Mouse (Mus musculus): Measurements from ENCODE around the gene Bbox1. TPM values are rescaled to one million over a fixed set of nuclear protein-coding genes. Genes with fewer than 3 reads are reported as not detected.

Bbox1 gene
- polyA plus RNA-seq, 1 experiment from 2014 or later, result 0.93 TPM

GRCm38 (mm10) chr2:110314074-110314473 lies 286 bp downstream of the Bbox1 start:
- Histone ChIP-seq H3K36me3 (no peaks in the 10 kb centered on the region), H3K4me2 (no peak overlapping the region), H3K27me3 (no peaks in the 10 kb centered on the region), H3K27ac (no peak overlapping the region; the same call in 1 of the 2 replicates), H3K9ac (no peak overlapping the region), H3K4me3 (no peak overlapping the region), H3K4me1 (peaks cover 7% of the 10 kb centered on the region), H3K9me3 (no peaks in the 10 kb centered on the region)
- WGBS, result 89% methylated on average over 5 of the region's 5 CpGs
- no peak for ATAC-seq (ENCODE audit: insufficient number of reproducible peaks, insufficient read depth, low FRiP score, low TSS enrichment, low read depth)

DNA sequence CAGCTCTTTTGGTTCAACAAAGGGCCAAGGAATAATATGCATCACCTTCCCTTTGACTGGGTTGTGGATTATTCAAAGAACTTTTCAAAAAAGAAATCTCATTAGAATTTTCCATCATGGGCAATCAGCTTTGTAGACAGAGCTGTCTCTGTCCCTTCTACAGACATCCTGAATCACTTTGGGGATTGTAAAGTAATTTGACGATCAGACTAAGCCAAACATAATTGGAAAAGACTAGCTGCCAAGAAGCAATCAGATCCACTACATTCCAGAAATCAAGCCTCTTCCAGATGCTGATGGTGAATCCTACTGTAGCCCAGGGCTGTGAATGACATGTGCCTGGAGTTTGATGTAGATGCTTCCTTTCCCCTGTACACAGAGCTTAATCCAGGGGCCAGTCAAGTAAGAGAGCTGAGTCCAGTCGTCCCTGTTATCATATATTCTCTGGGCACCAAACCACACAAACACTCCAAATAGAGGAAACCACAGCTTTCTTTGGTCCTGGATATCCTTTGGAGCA lies 995 bp downstream of the Bbox1 start:
- Histone ChIP-seq H3K9me3 (no peaks in the 10 kb centered on the region), H3K4me3 (no peak overlapping the region), H3K27ac (peak overlapping the region; percentile 62), H3K4me2 (no peak overlapping the region), H3K4me1 (peaks cover 7% of the 10 kb centered on the region), H3K36me3 (no peaks in the 10 kb centered on the region), H3K9ac (no peak overlapping the region), H3K27me3 (no peaks in the 10 kb centered on the region)
- WGBS, result 31% methylated on average over 2 of the region's 2 CpGs
- no peak for ATAC-seq (ENCODE audit: insufficient number of reproducible peaks, insufficient read depth, low FRiP score, low TSS enrichment, low read depth)

GRCm38 (mm10) chr2:110305358-110306283 lies 8.7 kb downstream of the Bbox1 start:
- H3K27ac ChIP-seq, result no peak overlapping the region; the same call in 1 of the 2 replicates
- H3K4me1 ChIP-seq, result peaks cover 23% of the 10 kb centered on the region
- H3K36me3 ChIP-seq, result no peaks in the 10 kb centered on the region
- ATAC-seq (ENCODE audit: insufficient number of reproducible peaks, insufficient read depth, low FRiP score, low TSS enrichment, low read depth), result no peak
- no peaks in the 10 kb centered on the region for H3K9me3 ChIP-seq
- H3K4me3 ChIP-seq, result no peak overlapping the region
- 62% methylated on average over 12 of the region's 12 CpGs for WGBS
- no peak overlapping the region for H3K9ac ChIP-seq
- no peaks in the 10 kb centered on the region for H3K27me3 ChIP-seq
- H3K4me2 ChIP-seq, result no peak overlapping the region

- no peaks in the 10 kb centered on the region for H3K9me3 ChIP-seq
- no peaks in the 10 kb centered on the region for H3K27me3 ChIP-seq
- no peak overlapping the region for H3K27ac ChIP-seq
- H3K4me2 ChIP-seq, result no peak overlapping the region
- no peaks in the 10 kb centered on the region for H3K36me3 ChIP-seq
- H3K9ac ChIP-seq, result no peak overlapping the region
- WGBS, result 38% methylated on average over 2 of the region's 2 CpGs
- no peak overlapping the region for H3K4me3 ChIP-seq
- peaks cover 23% of the 10 kb centered on the region for H3K4me1 ChIP-seq
- ATAC-seq (ENCODE audit: insufficient number of reproducible peaks, insufficient read depth, low FRiP score, low TSS enrichment, low read depth), result no peak
Observed at GRCm38 (mm10) chr2:110302261-110302660, 12.1 kb downstream of the Bbox1 start.

DNA sequence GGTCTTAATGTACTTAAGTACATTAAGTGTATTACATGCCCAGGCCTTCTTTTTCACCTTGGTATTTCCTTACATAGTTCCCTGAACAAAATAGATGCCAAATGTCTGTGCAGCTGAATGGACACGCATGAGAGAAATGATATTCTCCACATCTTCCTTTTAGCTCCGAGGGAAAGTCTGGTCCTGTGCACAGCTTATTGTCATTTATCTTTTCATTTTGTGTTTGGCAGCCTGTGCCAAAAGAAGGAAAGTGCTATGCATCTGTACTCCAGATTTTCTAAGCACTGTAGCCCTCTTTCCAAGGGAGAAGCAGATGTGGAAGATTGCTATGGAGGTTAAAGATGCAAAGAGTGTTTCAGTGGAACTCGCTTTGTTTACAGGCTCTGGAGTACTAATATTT lies 13.0 kb downstream of the Bbox1 start:
- H3K36me3 ChIP-seq, result no peaks in the 10 kb centered on the region
- H3K27ac ChIP-seq, result peak overlapping the region; percentile 48; the same call in 1 of the 2 replicates
- H3K4me1 ChIP-seq, result peaks cover 23% of the 10 kb centered on the region
- 16% methylated on average over 3 of the region's 3 CpGs for WGBS
- H3K4me2 ChIP-seq, result no peak overlapping the region
- ATAC-seq (ENCODE audit: insufficient number of reproducible peaks, insufficient read depth, low FRiP score, low TSS enrichment, low read depth), result peak; percentile 43; the same call in 1 of the 2 replicates
- no peaks in the 10 kb centered on the region for H3K27me3 ChIP-seq
- H3K4me3 ChIP-seq, result no peak overlapping the region
- no peaks in the 10 kb centered on the region for H3K9me3 ChIP-seq
- no peak overlapping the region for H3K9ac ChIP-seq

GRCm38 (mm10) chr2:110294927-110295326 lies 19.4 kb downstream of the Bbox1 start:
- WGBS, result 80% methylated on average over 3 of the region's 3 CpGs
- no peak for ATAC-seq (ENCODE audit: insufficient number of reproducible peaks, insufficient read depth, low FRiP score, low TSS enrichment, low read depth)
- H3K27ac ChIP-seq, result no peak overlapping the region
- H3K4me2 ChIP-seq, result no peak overlapping the region
- H3K4me3 ChIP-seq, result no peak overlapping the region
- H3K36me3 ChIP-seq, result no peaks in the 10 kb centered on the region
- no peaks in the 10 kb centered on the region for H3K27me3 ChIP-seq
- H3K9ac ChIP-seq, result no peak overlapping the region
- no peaks in the 10 kb centered on the region for H3K9me3 ChIP-seq
- H3K4me1 ChIP-seq, result no peaks in the 10 kb centered on the region

- Histone ChIP-seq H3K27me3 (no peaks in the 10 kb centered on the region), H3K36me3 (no peaks in the 10 kb centered on the region), H3K9ac (no peak overlapping the region), H3K27ac (no peak overlapping the region; the same call in 1 of the 2 replicates), H3K4me1 (peaks cover 12% of the 10 kb centered on the region; the same call in 1 of the 2 replicates), H3K4me2 (no peak overlapping the region), H3K9me3 (no peaks in the 10 kb centered on the region), H3K4me3 (no peak overlapping the region)
- 33% methylated on average over 1 of the region's 1 CpGs for WGBS
- no peak; the same call in 1 of the 2 replicates for ATAC-seq (ENCODE audit: insufficient number of reproducible peaks, insufficient read depth, low FRiP score, low TSS enrichment, low read depth)
Observed at GRCm38 (mm10) chr2:110287959-110288358, 26.4 kb downstream of the Bbox1 start.

GRCm38 (mm10) chr2:110285829-110286504 lies 28.4 kb downstream of the Bbox1 start:
- Histone ChIP-seq H3K9me3 (no peaks in the 10 kb centered on the region), H3K9ac (no peak overlapping the region), H3K27me3 (no peaks in the 10 kb centered on the region), H3K27ac (no peak overlapping the region), H3K4me2 (no peak overlapping the region), H3K4me3 (no peak overlapping the region), H3K4me1 (peaks cover 12% of the 10 kb centered on the region; the same call in 1 of the 2 replicates), H3K36me3 (no peaks in the 10 kb centered on the region)
- 51% methylated on average over 3 of the region's 3 CpGs for WGBS
- ATAC-seq (ENCODE audit: insufficient number of reproducible peaks, insufficient read depth, low FRiP score, low TSS enrichment, low read depth), result no peak

GRCm38 (mm10) chr2:110275424-110275823 lies 38.9 kb downstream of the Bbox1 start:
- Histone ChIP-seq H3K27me3 (no peaks in the 10 kb centered on the region), H3K9me3 (no peaks in the 10 kb centered on the region), H3K27ac (no peak overlapping the region), H3K36me3 (no peaks in the 10 kb centered on the region), H3K9ac (no peak overlapping the region), H3K4me1 (peaks cover 10% of the 10 kb centered on the region), H3K4me3 (no peak overlapping the region), H3K4me2 (no peak overlapping the region)
- ATAC-seq (ENCODE audit: insufficient number of reproducible peaks, insufficient read depth, low FRiP score, low TSS enrichment, low read depth), result peak; percentile 56; the same call in 1 of the 2 replicates
- 45% methylated on average over 2 of the region's 2 CpGs for WGBS

DNA sequence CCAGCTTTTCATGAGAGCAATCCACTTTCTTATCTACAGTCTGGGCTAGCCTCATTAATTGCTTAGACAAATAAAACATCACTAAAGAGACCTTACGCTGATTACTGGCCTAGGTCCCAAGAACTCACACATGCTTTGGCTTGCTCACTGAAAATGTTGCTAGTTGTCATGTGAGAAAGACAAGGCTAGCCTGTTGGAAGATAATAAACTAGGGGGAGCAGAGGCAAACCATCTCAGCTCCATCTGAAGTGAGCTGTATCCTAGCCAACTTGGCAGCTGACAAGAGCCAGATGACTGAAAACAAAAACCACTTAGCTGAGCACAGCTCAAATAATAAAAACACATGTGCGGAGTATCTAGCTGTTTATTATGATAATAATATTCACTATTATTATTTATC lies 40.2 kb downstream of the Bbox1 start:
- H3K36me3 ChIP-seq, result no peaks in the 10 kb centered on the region
- H3K27me3 ChIP-seq, result no peaks in the 10 kb centered on the region
- no peaks in the 10 kb centered on the region for H3K9me3 ChIP-seq
- no peak overlapping the region for H3K27ac ChIP-seq
- peaks cover 10% of the 10 kb centered on the region for H3K4me1 ChIP-seq
- H3K4me2 ChIP-seq, result no peak overlapping the region
- H3K4me3 ChIP-seq, result no peak overlapping the region
- WGBS, result 69% methylated on average over 2 of the region's 2 CpGs
- no peak overlapping the region for H3K9ac ChIP-seq
- no peak for ATAC-seq (ENCODE audit: insufficient number of reproducible peaks, insufficient read depth, low FRiP score, low TSS enrichment, low read depth)

- Histone ChIP-seq H3K4me1 (peaks cover 4% of the 10 kb centered on the region), H3K27me3 (no peaks in the 10 kb centered on the region), H3K4me2 (no peak overlapping the region), H3K4me3 (no peak overlapping the region), H3K9ac (no peak overlapping the region), H3K9me3 (no peaks in the 10 kb centered on the region), H3K36me3 (no peaks in the 10 kb centered on the region), H3K27ac (no peak overlapping the region)
- no peak for ATAC-seq (ENCODE audit: insufficient number of reproducible peaks, insufficient read depth, low FRiP score, low TSS enrichment, low read depth)
- 69% methylated on average over 3 of the region's 3 CpGs for WGBS
Observed at GRCm38 (mm10) chr2:110269281-110269680, 45.1 kb downstream of the Bbox1 start.

All from embryonic facial prominence, embryonic 13.5 days (tissue).